Mouse (Mus musculus) Muller cell, postnatal 12 days (primary cell): Measurements from ENCODE around the gene Itgb7.
"Not testable (repeated sequence)": the region's sequence is repeated elsewhere in the genome, so short reads cannot be mapped to it uniquely, and the experiment has no call there.

ENCODE experiments used
- DNase-seq: peaks from one replicate; pipeline ENCODE4 v3.0.0-alpha.2; 2015; ENCODE audit errors: inconsistent ontology term

Itgb7 gene

DNA sequence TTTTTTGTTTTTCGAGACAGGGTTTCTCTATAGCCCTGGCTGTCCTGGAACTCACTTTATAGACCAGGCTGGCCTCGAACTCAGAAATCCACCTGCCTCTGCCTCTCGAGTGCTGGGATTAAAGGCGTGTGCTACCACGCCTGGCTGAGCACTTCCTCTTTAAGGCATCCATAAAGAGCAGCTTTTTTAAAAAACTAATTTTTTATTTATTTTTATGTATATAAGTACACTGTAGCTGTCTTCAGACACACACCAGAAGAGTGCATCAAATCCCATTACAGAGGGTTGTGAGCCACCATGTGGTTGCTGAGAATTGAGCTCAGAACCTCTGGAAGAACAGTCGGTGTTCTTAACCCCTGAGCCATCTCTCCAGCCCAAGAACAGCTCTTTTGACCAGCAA, 6.1 kb downstream of the Itgb7 start:
- DNase-seq, result not testable (repeated sequence)

DNA sequence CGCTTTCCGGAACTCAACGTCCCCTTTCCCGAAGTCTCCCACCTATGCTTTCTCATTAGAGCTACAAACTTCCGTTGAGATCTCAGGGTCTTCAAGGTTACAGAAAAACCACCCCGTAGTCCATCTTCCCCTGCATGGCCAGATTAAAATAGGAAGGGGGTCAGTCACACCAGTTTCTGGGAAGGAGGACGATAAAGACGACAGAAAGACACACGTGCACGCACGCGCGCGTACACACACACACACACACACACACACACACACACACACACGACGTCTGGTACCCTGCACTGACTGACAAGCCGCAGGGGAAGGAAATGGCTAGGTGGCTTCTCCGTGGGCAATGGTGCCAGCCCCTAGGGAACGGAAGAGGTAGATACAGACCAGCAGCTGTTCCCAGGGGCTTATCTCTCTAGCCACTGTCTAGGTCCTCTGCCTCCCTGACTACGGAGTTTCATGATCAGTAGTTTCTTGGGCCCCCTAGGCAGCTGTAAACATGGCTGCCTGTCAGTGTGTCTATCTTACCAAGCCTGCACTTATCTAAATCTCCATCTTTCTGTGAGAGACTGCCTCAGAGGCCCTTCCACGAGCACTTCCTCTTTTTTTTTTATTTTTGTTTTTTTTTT, 6.6 kb downstream of the Itgb7 start:
- DNase-seq, result no peak

DNA sequence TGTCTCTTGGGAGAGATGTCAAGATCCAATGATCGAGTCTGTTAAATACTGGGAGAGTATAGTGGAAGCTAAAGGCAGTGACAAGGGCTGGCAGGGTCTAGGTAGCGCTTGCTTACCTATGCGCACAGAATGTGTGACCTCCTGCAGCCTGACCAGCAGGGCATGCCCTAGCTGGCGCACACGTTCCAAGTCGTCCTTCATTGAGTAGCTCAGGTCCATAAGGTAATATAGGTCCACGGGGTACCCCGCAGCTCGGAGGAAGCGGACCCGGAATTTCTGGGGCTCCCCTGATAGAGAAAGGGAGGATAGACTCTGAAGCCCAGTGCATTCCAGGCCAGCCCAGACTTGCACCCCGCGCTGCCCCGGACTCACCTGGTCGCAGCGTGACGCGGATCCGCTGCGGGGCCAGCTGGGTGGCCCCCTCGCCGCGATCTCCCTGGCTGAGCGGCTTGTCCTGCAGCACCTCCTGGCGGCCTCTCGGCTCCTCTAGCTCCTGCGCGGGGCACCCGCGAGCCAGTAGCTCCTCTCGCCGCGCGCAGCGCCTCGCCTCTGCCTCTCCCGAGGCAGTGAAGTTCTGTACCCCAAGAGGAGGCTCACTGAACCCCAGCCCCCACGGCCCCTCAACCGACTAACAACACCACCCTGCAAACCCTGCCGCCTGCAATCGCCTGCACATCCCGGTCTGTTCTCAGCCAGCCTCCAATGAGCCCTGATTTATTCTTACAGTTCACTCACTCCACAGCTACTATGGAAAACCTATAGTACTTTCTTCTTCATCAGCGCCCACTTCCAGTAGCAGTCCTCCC, 7.4 kb downstream of the Itgb7 start:
- peak; percentile 74 for DNase-seq

DNA sequence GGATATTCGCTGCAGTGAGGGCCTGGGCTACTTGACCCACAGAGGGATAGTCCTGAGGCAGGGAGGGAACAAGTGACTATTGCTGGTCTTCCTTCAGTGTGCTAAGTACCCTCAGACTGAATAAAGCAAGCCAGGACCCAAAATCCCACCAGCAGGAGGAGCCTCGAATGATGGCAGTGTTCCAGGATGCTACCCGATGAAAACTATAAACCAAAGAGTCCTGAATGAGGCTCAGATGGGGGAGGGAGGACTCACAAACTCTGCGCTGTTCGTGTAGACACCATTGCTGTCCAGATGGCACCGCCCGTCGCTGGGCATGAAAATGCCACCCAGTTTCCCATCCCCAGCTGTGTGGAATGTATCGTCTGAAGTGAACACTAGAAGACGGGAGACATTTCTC, 9.4 kb downstream of the Itgb7 start:
- no peak for DNase-seq

DNA sequence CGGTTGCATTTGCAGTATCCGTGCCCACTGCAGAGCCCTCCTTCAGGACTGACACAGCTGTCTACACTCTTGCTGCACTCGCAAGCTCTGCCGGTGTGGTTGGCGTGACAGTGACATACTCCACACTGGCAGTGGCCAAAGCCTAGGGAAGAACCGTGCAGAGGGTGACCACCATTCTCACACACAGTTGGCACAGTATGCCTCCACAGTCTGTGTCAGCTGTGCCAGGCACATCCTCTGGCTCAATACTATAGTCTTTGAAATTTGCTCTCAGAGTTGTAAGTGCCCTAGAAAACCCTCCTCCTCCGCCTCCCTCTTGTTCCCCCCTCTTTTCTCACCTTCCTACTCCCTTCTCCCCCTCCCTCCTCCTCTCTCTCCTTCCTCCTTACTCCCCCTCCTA, 14.4 kb downstream of the Itgb7 start:
- no peak for DNase-seq

DNA sequence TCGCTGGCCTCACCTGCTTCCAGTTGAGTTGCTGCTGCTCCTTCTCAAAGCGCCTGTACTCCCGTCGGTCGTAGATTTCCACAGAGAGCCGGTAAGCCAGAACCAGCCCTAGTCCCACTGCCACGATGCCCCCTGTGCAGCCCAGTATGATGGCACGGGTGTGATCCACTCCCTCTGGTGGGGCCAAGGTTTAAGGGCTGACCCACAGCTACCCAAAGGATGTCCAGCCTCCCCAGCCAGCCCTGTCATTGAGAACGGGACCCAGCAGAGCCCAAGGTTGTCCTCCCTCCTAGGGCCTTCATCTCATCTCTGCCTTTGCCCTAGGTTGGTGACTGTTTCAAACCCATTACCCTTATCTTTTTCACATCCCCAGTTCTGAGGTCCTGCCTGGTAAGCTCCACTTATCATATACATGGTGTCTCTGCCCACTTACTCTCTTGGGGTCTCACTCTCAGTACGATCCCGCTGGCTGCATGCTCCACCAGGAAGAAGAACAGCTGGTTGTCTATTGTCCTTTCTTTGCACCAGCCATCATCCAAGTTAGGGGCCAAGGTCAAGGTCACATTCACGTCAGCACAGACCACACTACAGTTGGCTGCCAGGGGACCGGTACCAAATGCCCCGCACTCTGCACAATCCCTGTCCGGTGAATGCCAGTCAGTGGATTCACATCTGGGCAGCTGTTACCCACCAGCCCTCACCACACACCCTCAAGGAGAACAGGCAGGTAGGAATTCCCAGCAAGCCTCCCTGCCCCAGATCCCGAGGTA, 15.1 kb downstream of the Itgb7 start:
- DNase-seq, result no peak

DNA sequence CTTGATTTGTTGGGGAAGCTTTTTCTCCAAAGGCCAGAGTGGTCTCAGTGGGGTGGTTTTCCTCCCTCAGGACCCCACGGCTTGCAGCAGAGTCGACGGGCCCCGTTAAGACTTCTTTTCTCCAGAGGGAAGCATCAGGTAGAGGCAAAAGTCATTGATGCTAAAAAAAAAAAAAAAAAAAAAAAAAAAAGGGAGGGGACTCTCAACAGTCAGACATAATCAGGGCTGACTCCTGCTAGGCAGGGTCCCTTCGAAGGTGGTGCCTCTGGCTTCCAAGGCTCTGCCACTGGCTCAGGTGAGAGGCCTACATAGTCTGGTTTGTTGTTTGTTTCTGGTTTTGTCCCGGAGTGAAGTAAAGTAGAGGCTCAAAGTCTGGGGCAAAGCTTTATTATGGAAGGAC, 16.1 kb downstream of the Itgb7 start:
- DNase-seq, result no peak

DNA sequence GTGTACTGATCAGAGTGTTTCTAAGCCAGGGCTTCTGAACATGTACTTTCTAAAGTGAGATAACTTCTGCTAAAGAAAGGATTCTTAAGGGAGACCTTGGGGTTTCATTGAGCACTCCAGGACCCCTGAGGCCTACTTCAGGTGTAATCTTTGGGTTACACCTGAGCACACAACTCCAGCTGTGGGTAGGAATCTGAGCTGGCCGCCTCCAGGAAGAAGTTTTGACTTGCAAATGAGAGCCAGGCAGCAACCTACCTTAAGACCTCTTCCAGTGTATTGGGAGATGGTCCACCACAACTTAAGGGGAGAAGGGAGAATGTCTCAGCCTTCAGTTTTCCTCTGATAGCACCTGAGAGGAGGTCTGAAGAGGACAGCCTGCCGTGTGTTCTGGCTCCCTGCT, 17.6 kb downstream of the Itgb7 start:
- no peak for DNase-seq

DNA sequence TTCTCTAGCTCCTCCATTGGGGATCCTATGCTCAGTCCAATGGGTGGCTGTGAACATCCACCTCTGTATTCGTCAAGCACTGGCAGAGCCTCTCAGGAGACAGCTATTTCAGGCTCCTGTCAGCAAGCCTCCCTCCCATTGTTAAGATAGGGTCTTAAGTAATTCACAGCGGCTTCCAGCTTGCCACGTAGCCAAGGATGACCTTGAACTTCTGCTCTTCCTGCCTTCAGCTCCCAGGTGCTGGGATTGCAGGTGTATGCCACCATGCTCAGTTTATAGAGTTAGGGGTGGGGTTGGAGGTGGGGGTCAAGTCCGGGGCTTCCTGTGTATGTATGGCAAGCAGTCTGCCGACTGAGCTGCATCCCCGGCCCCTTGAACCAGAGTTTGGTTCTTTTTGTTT, 19.8 kb downstream of the Itgb7 start:
- DNase-seq, result no peak

DNA sequence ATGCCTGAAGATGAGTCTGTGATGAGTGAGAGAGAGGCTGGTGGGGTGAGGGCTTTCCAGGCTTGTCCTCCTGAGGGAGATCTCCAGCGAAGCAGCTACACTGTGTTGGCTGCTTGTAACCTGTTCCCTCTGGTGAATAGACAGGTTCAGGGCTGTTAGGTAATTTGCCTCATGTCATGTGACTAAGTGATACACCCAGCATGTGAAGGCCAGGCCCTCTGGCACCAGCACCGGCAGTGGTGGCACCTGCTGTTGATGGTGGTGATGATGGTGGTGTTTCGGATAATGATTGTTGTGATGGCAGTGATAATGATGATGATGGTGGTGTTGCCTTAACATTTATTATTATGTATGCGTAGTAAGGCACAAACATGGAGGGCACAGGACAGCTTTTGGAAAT, 20.9 kb downstream of the Itgb7 start:
- no peak for DNase-seq

DNA sequence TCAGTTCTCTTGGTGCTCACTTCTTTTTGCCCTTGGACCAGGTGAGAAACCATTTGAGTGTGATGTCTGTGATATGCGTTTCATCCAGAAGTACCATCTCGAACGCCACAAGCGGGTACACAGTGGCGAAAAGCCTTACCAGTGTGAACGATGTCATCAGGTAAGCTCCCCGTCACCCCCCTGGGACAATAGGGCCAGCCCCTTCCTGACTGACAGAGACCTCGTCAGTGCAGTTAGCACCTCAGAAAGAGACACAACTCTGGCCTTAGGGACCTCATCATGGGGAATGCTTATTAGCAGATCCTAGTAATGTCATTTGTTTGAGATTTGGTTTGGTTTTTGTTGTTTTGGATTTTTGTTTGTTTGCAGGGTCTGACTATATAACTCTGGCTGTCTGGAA, 22.6 kb downstream of the Itgb7 start:
- no peak for DNase-seq

DNA sequence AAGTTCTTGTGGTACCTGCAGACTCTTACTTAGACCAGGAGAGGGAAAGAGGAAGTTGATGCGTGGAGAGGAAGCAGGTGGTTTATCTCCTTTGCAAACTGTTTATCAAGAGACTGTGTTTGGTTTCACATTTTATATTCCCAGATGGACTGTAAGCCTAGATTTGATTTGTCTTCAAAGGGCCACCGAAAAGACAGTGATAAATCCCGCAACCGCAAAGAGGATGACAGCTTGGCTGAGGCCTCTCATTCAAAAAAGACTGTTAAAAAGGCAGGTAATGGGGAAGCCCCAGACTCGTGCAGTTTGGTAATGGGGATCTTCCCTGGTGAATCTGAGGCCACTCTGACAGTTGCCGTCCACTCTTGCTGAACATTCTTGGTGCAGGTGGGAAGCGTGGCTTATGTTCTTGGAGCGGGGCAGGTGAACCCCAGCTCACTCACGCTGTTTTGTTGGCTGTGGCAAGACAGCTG, 23.6 kb downstream of the Itgb7 start:
- DNase-seq, result no peak

DNA sequence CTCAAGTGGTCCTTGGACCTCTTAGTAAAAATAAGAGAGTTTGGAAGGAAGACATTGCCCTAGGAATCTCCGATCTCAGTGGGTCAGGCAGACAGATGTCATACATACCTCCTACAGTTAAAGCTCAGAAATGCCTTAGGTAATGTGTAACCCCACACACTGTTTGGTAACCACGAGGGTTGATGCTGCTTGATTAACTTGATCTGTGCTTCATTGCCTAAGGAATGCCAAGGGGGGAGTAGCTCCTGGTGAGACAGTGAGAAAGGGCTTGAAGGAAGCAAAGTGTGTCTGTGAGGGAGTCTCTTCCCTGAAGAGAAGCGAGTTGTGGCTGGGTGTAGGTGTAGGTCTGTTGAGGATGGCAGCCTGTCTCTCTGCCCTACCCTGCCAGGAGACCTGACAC, 24.4 kb downstream of the Itgb7 start:
- peak; percentile 19 for DNase-seq

DNA sequence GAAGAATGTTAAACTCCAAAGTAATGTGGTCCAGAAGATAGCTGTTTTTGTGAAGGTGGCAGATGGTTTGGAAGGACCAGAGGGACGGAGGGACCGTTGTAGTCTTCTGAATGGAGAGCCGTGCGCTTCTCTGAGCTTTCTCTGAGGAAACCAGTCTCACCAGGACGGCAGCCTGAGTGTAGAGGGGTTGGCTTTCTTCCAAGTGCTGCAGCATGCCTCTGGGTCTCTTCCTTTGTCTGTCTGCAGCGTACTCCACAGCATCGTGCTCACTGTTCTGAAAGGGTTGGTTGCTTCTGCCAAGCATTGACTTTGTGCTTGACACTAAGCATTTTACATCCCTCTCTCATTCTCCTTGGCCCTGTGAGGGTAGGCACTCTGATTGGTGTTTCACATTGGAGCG, 26.0 kb downstream of the Itgb7 start:
- peak; percentile 81 for DNase-seq

DNA sequence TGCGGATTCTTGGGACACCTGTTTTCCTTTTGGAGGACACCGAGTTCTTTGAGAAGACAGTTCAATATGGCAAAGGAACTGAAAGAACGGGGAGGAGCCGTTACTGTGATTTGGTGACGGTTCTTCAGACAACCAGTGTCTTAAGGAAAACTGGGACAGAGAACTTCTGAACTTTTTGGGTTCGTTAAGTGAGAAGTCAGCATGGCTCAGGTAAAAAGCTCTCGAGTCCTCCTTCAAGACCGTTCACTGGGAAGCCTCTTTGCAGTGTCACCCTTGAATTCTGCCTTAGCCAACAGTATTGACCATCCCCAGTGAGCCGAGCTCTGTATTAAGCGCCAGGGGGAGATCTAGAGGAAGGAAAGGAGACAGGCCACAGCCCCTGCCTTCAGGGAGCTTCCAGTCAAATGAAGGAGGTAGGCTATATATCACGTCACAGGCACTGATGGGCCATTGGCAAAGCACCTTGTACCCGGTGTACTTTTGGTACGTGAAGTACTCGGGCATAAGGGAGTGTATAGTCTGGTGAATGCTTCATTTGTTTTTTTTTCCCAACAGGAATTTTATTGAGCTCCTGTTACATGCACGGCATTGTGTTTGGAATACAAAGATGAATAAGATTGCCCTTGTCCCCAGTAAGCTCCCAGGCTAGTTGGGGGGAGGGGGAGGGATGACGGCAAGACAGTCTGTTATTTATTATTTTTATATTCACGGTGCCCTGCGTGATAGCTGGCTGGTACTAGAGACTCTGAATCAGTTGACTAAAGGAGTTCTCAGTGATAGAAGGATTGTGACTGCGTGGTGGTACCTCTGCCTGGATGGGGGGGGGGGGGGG, 26.9 kb downstream of the Itgb7 start, which contains the start of gene Csad:
Csad (minus strand) TSS at position 51 of the 832 bp plus-strand sequence.
- peak; percentile 76 for DNase-seq

DNA sequence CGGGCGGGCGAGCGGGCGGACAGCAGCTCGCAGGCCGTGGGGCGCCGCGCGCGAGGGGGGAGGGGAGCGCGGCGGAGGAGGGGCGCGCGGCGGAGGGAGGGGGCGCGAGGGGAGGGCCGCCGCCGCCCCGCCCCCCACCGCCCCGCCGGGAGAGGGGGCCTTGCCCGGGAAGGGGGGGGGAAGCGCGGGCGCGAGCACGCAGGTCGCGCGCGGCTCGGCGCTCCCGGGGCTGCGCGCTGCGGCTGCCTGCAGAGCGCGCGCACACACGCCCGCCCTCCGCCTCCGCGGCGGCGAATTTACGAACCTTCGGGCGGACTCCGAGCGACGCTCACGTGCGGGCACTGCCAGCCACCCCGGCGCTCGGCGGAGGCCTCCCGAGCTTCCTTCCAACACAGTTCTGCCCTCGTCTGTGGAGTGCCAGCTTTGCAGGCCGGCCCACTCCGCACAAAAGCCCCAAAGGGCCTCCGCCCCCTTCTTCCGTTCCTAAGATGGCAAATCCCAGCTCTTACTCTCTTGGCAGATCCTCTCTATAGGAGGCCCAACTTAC, 27.8 kb downstream of the Itgb7 start:
- peak; percentile 89 for DNase-seq

DNA sequence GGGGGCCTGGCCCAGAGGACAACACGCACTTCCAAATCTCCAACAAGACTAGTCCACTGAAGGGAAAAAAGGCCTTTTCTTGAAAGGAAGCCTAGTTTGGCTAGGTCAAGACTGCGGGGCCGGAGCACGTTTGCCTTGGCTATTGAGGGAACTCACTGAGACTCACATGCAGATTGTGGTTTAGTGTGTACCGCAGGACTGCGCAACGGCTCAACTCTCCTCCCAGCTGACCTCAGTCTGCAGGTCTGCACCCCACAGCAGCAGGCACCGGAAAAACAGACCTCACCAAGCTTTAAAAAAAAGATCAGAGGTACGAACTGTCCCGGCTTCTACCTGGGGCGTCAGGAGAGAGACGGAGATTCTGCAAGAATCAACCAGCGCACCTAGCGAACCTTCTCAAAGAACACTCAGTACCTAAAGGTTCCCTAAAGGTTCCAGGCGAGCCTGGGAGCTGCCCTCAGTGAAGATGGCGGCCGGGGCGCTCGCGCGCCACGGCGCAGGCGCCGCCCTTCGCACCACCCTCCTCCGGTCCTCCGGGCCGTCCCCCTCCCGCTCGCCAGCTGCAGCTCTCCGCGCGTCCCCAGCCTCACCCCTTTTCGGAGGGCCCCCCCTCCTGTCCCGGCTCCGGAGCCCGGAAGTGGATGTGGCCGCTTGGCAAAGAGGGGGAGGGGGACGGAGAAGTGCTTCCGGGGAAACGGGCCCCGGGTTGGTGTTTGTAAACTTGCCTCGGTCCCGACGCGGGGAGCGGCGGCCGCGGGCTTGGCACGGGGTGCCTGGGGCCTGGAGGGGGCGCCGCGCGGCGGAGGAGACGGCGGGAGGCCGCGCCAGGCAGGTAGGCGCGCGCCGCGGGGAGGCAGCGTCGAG, 28.5 kb downstream of the Itgb7 start, which contains the start of gene Zfp740:
Zfp740 (plus strand) TSS at position 279 of the 864 bp plus-strand sequence.
- DNase-seq, result peak; percentile 99

DNA sequence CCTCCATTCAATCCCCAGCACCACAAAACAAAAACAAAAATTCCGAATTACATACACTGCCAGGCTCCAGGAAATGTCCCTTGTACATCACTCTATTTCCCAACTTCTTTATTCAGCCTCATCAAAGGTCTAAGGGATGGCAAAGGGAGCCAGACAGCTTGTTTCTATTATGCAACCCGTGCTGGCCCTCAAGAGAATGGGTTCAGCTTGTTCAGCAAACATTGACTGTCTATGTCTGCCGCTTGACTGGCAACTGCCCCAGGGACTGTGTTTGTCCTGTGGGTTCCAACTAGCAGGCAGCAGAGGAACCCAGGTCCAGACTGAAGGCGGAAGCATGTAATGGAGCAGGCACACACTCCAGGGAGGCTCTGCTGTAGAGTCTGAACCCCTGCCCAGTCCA, 32.9 kb downstream of the Itgb7 start:
- peak; percentile 16 for DNase-seq

DNA sequence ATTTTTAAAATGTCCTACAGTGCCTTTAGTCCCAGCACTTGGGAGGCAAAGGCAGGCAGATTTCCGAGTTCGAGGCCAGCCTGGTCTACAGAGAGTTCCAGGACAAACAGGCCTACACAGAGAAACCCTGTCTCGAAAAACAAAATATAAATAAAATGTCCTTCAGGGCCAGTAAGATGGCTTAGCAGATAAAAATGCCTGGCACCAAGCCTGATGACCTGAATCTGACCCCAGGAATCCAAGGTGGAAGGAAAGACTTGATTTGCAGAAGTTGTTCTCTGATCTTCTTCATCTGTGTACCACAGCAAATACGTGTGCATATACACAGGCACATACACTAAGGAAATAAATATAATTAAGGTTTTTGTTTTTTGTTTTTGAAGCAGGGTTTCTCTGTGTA, 36.4 kb downstream of the Itgb7 start:
- DNase-seq, result no peak

DNA sequence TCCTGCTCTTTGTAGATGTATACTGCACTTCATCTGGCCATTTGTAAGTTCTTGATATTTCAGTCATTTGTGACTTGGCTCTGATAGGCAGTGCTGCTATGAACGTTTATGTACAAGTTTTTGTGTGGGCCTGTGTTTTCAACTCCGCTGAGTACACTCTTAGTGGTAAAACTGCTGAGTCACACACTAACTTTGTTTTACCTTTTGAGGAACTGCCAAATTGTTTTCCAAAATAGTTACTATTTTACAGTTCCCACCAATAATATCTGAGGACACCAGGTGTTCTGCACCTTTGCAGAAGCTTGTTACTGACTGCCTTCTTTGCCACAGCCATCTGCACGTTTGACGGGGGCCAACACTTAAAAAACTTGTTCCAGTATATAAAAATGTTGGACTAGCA, 37.3 kb downstream of the Itgb7 start:
- DNase-seq, result no peak
